Mouse (Mus musculus): Measurements from ENCODE around the gene Thap8.

Gene Thap8

DNA sequence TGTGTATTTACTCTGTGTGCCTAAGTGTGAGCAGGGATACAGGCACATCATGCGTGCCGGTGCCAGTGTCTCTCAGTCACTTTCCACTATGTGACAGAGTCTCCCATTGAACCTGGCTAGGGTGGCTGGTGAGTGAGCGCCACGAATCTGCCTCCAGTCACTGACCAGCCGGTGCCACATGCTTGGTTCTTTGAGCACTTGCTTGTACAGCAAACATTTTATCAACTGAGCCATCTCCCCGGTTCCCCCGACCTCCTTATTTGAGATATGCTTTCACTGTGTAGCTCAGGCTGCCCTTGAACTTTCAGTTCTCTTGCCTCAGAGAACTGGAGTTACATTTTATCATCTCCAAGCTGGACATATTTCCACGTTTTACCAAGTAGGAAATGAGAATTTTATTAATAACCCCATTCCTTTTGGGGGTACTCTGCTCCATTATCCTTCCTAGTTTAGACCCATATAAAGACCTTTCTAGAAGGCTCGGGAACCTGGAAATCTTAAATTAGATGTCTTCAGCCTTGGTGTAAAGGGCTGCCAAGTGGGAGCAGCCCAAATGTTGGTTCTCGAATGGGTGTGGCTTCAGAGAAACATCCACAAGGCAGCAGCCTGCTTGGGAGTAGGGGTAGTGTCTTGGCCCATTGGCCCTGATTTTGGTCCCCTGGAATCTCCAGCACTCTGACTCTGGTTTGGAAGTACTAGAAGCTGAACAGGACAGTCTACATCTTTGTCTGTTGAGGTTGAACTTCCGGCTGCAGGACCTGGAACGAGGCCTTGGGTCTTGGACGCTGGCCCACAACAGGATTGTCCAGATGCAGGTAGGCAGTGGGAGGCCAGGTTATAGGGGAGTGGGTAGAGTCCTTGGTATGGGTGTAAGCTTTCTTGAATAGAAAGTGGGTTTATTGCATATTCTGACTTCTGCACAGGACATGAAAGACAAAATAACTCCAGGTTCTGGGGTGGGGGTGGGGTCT is 36.0 kb downstream of the Thap8 start:
- DNase-seq (ENCODE audit: low spot score in 2 of 2), result no peak

DNA sequence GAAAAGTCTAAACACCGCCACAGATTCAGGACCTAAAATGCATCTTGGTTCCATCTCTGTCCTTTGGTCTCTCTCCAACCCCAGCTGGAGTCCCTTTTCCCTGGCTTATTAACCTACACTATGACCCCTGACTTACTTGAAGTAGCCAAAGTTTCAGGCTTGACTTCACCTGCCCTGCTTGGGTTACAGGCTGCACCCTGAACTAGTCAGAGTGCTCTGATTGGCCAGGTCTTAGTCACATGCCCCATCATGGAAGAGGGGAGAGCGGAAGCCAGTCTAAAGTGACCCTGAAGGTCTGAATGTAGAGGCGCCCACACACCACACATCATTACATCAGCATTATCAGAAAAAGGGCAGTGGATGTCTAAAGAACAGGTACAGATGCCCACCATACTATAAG is 38.2 kb downstream of the Thap8 start:
- DNase-seq (ENCODE audit: low spot score in 2 of 2), result no peak

DNA sequence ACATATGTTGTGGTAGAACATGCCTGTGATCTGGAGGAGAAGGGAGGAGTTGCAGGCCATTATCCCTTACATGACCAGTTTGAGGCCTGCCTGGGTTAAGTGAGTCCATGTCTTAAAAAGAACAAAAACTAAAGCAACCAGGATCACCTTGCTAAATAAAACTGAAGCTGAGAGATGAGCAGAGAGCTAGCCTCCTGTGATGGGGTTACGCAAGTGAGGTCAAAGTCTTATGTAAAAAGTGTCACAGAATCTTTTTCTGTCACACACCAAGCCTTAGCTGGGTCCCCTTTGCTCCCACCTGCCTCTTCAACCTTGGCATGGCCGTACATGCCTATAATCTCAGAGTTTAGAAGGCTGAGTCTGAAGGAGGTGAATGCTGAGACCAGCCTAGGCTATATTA is 41.1 kb downstream of the Thap8 start:
- no peak for DNase-seq (ENCODE audit: low spot score in 2 of 2)

DNA sequence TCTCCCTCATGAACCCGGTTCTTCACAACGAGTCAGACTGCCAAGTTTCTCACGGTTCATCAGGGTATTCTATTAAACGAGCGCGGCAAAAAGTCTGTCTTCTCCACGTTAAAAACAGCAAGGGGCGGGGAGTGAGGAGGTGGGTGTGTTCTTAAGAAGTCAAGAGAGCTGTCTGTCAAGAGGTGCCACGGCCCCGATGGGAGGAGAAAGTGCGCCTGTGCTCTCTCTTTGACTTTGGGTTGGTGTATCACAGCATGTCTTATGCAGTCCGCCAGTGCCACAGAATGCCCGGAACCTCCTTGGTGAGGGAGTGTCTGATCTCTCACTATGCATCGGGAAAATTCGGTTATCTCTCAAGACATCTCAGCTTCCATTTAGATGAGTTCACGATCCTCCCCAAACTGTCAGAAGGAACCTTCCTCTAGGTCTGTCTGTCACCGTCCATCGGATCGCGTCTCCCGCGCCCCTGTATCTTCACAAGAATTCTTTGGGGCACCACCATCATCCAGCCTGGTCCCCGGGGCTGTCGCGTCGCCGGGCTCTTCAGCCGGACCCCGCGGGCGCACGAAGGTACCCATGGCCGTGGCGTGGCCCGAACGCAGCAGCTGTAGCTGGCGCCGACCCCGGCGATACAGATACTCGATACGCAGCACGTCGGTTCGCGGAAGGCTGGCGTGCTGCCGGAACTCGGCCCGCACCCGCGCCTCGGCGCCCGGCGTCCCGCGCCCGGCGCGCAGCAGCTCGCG is 41.8 kb downstream of the Thap8 start, which contains the start of gene E130208F15Rik:
Gene E130208F15Rik (plus strand): TSS at position 202 of the 746 bp plus-strand sequence.
- DNase-seq (ENCODE audit: low spot score in 2 of 2), result peak; percentile 64 to 71

DNA sequence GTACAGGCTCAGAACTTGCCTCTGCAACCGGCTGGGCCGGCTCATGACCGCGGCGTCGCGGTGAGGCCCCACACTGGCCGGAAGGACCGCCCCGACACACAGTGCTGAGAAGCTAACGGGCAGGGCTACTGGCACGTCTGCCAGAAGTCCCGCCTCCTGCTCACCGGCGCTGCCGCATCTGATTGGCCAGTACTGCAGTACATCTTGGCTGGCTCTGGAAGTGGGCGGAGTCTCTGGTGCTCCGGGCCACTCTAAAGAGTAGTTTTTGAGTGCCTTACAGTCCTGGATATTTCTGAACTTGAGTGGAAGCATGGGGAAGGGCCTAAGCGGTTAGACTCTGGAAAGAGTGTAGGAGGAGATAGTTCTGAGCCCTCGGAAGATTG is 42.4 kb downstream of the Thap8 start:
- peak; percentile 95 to 96 for DNase-seq (ENCODE audit: low spot score in 2 of 2)

DNA sequence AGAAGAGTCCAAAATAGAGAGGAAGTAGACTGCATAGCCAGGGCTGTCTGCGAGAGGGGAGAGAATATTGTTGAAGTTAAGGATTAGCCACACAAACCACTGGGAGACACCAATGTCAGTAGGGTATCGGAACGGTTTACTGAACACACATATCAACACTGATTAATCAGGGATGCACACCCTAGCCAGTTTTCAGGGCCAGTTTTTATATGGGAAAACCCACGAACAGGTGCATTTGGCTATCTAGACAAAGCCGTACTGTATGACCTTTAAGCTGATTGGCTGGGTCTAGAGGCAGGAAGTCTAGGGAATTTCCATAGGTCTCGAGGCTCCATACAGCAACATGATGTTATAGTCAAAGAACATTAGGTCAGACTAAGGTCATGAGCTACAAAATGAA is 43.0 kb downstream of the Thap8 start:
- DNase-seq (ENCODE audit: low spot score in 2 of 2), result no peak

DNA sequence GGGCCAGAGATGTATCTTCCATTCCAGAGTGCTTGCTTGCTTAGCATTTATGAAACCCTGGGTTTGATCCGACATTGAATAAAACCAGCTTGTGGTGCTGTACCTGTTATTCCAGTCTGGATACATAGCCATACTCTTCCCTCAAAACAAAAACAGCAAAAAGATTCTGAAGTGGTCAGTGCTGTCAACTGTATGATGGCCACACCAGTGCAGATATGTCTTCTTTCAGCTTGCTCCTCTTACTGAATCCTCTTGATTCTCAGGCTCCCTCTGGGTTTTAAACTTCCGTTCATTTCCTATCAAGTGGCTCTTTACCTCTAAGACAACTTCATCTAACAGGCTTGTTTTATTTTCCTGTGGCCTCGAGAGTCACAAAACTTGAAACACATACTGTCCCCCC is 43.9 kb downstream of the Thap8 start, which contains the start of gene Sdhaf1:
Gene Sdhaf1 (minus strand): TSS at position 101 of the 400 bp plus-strand sequence.
- DNase-seq (ENCODE audit: low spot score in 2 of 2), result no peak

DNA sequence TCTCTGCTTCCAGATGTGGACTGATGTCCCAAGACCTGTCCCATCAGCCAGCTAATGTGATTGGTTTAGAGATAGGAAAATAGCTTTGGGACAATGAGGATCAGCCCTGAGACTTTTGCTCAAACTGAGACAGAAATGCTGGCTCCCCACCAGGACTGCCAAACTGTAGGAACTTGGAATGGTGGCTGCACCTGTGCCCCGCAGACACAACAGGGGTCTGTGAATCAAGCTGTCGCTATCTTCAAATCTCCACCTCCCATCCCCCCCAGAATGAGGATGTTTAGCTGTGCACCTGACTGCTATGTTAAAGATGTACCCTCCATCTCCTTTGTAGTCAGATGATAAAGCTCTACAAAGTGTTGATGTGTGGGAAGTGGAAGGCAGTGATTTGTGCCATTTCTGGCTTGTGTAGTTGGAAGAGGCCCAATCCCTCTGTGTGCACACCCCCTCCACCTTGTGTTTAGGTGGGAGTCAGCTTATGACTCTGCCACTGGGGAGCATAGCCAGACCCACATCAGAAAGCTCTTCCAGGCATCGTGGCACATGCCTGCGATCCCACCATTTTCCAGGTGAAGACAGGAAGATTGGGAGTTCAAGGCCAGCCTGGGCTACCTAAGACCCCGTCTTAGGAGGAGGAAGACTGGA is 44.5 kb downstream of the Thap8 start:
- no peak for DNase-seq (ENCODE audit: low spot score in 2 of 2)

DNA sequence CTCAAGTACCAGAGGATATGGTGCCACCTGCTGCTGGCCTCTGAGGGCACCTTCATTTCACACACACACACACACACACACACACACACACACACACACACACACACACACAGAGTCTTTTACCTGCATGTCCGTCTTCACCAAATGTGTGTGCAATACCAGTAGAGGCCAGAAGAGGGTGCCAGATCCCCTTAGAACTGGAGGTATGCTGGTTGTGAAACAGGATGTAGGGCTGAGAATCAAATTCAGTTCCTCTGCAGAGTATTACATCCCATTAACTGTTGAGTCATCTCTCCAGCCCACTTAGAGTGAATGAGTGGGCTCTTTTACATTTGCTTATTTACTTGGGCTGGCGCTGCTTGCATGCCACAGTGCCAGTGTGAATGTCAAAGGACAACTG is 45.5 kb downstream of the Thap8 start:
- DNase-seq (ENCODE audit: low spot score in 2 of 2), result peak; percentile 44 to 75

DNA sequence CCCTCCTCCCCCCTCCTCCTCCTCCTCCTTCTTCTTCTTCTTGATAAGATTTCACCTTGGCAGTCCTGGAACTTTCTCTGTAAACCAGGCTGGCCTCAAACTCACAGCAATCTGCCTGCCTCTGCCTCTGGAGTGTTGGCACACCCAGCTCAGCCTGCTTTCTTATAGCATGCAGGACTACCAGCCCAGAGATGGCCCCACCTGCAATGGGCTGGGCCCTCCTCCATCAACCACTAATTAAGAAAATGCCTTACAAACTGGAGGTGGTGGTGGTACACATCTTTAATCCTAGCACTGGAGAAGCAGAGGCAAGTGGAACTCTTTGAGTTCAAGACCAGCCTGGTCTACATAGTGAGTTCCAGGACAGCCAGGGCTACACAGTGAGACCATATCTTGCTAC is 46.5 kb downstream of the Thap8 start:
- DNase-seq (ENCODE audit: low spot score in 2 of 2), result no peak

DNA sequence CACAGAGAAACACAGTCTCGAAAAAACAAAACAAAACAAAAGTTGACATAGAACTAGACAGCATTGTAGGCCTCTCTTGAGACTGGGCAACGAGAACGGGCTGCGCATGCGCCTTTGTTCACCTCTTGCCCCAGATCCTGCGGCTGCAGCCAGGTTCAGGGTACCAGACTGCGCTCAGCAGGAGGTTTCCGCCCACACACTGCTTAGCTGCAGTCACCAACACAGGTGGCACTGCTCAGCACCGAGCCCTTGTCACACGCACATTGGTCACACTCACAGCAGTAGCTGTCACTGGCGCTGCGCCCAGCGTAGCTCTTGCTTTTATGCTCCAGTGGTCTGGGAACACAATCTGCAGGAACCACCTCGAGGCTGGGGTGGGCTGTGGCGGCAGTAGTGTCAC is 47.2 kb downstream of the Thap8 start:
- DNase-seq (ENCODE audit: low spot score in 2 of 2), result no peak

DNA sequence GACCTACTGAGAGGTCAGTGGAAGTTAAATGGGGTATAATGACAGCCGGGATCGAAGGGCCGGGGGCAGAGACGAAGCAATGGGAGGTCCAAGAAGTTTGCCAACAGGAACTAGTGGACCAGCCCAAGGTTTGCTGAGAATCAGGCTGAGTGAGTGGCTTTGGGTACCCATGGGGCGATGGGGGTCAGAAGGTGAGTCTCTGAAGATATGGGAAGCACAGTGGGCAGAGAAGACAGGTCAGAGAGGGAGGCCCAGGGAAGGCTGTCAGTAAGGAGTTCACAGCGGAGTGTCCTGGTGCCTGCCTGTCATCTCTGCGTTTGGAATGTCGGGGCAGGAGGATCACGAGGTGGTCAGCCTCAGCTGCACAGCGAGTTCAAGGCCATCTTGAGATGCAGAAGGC is 48.5 kb downstream of the Thap8 start:
- no peak for DNase-seq (ENCODE audit: low spot score in 2 of 2)

DNA sequence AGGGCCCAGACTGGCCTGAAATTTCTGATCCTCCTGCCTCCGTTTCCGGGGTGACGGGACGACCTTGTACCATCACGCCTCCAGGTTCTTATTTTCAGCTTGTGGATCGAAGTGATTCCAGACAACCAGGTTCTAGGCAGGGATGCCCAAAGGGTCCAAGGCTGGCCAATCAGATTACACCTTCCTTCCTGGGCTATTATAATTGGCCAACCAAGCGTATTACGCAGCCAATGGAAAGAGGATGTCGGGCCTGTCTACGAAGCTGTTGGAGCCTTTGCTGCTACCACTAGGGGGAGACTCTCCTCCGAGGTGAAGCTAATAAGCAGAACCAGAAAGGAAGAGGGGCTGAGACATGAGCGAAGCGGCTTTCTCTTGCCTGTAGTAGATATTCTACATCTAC is 52.0 kb downstream of the Thap8 start:
- DNase-seq (ENCODE audit: low spot score in 2 of 2), result peak; percentile 73 to 85

DNA sequence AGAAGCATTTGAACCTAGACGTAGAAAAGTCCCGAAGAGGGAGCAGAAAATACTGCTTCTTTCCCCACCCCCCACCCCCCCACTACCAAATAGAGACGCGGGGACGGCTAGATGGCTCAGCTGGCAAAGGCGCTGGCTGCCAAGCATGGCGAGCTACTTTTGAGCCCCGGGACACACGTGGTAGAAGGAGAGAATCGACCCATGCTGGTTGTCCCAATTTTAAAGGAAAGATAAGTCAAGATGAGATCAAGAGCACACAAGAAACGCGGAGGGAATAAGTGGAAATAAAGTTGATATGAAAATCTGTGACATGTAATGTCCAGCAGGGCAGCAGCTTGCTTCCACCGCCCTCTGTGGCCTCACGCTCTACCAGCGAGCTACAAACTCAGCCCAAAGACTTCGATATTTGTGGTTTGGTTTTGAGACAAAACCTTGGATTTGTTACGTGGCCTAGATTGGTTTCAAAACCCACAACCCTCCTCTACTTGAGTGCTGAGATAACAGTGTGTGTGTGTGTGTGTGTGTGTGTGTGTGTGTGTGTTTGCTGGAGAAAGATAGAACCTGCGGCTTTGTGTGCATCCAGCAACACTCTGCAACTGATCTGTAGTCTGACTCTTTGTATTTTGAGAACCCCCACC is 52.8 kb downstream of the Thap8 start:
- DNase-seq (ENCODE audit: low spot score in 2 of 2), result no peak

DNA sequence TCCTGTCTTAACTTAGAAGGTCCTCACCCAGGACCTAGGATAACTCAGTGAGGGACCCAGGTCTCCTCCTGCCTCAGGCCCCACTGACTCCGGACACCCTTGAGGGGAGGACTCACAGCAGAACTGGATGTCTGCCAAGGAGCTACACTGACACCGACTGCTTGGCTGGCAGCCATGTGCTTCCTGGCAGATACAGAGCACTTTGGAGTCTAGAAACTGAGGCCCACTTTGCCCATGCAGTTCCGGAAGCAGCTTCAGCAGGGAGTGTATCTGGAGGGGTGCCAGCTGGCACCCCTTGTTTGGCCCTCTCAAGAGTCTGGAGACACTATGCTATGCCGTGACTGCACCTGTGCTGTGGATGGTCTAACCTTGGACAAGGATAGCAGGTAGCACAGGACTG is 53.5 kb downstream of the Thap8 start:
- DNase-seq (ENCODE audit: low spot score in 2 of 2), result peak; percentile 30 to 32

DNA sequence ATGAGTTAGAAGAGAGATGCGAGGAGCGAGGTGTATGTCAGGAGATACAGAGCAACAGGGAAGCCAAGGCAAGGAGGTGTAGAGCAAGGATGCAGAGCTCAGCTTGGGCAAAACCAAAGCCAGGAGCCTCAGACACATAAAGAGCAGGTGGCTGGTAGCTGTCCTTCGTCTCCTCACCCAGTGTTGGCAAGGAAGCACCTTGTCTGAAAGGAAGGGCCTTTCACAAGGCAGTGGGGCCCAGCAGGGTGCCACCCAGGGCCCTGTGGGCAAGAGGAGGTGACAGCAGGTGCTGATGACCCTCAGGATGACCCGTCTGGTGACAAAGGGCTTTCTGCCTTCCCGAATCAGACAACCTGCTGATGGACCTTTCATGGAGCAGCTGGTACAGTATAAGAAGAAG is 54.7 kb downstream of the Thap8 start:
- DNase-seq (ENCODE audit: low spot score in 2 of 2), result no peak

DNA sequence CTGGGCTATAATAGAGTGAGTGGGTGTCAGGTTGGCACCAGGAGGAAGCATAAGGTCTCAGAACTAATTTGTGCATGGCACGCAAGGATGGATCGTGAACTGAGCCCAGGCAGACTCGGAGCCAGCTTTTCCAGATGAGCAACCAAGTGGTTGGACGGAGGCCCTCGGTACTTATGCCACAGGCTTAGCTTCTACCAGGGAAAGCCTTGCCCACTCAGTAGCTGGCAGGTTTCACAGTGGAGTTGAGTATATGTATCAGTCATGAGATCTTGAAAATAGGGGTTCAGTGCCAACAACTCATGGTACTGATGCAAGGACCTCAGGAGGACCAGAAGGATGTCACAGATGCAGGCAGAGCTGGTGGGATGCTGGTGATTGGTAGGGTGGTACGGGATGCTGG is 55.8 kb downstream of the Thap8 start:
- no peak for DNase-seq (ENCODE audit: low spot score in 2 of 2)

DNA sequence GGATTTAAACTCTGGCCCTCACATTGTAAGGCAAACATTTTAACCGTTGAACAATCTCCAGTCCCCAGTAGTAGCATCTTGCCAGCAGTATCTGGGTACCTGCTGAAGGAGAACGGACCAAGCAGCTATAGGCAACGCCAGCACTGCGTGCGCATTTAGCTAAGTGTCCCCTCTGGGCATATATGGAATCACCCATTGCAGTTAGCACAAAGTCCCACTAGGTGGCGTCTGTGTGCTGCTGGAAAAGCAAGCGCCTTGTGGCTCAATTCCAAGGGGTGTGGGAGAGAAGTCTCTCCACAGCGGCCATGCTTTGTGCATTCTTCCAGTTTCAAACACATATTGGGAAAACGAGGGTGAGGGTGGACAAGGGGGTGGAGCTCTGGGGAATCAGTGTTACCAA is 56.5 kb downstream of the Thap8 start:
- peak; percentile 35 to 73 for DNase-seq (ENCODE audit: low spot score in 2 of 2)

DNA sequence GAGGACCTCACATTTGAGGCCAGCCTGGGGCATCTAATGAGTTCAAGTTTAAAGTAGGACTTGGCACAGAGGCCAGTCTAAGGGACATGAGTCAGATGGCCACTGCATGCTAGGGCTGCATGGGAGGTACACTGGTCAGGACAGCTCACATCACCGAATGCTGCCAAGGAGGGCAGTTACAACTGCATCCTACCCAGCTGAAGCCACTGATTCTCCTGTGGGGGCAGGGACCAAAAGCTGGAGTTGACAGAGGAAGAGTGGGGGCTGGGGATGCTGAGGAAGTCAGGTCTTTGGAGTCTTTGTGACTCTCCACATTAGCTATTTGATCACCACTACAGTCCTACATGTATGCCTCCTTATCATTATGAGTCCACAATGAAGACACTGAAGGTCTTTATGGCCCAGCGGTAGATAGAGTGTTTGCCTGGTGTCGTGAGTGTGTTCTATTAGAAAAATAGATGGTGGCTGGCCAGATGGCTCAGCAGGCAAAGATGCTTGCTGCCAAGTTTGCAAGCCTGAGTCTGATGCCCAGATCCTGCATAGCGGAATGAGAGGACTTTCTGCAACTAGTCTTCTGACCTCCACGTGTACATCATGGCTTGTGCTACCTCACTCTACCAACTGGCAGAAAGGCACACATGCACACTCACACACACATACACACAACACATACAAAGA is 59.7 kb downstream of the Thap8 start:
- DNase-seq (ENCODE audit: low spot score in 2 of 2), result no peak

All from thymus, postnatal 10 days (tissue).